Mouse (Mus musculus) intestine, embryonic 16.5 days (tissue): ENCODE results near the gene Nckipsd. TPM values are rescaled to one million over a fixed set of nuclear protein-coding genes. Genes with fewer than 3 reads are reported as not detected.

ENCODE experiments used
- ATAC-seq: fragments of 200-750 bp; cut with Nextera tagmentation; 2 replicates; pipeline ENCODE4 v1.8.0; 2017; ENCODE audit warnings: moderate TSS enrichment, moderate library complexity
- H3K27ac ChIP-seq: fragments of 300-500 bp; sonication (generic); 2 replicates; pipeline ENCODE4 v1.5.1; 2014; ENCODE audit warnings: mild to moderate bottlenecking, low read length
- H3K27me3 ChIP-seq: fragments of 300-500 bp; sonication (generic); replicated peaks from 2 replicates; pipeline ENCODE4 v1.6.1; 2014; ENCODE audit warnings: low read length, control low read depth, mixed read lengths; ENCODE audit not compliant: control insufficient read depth, insufficient read depth
- H3K36me3 ChIP-seq: fragments of 300-500 bp; sonication (generic); 2 replicates; pipeline ENCODE4 v1.6.1; 2014; ENCODE audit warnings: low read length, control low read depth; ENCODE audit not compliant: control insufficient read depth, insufficient read depth
- H3K4me1 ChIP-seq: fragments of 300-500 bp; sonication (generic); 2 replicates; pipeline ENCODE4 v1.6.1; 2014; ENCODE audit warnings: low read length, control low read depth, mixed read lengths; ENCODE audit not compliant: control insufficient read depth, insufficient read depth
- H3K4me2 ChIP-seq: fragments of 300-500 bp; sonication (generic); 2 replicates; pipeline ENCODE4 v1.6.1; 2014; ENCODE audit warnings: low read depth, low read length, control low read depth
- H3K4me3 ChIP-seq: fragments of 300-500 bp; sonication (generic); 2 replicates; pipeline ENCODE4 v1.5.1; 2014; ENCODE audit warnings: mild to moderate bottlenecking, low read length
- H3K9ac ChIP-seq: fragments of 300-500 bp; sonication (generic); 2 replicates; pipeline ENCODE4 v1.6.1; 2014; ENCODE audit warnings: low read depth, low read length
- H3K9me3 ChIP-seq: fragments of 300-500 bp; sonication (generic); 2 replicates; pipeline ENCODE4 v1.6.1; 2016; ENCODE audit warnings: low read length, control low read depth; ENCODE audit not compliant: control insufficient read depth
- WGBS: fragments of 180-500 bp; shearing (Covaris S2); extraction: QIAGEN DNeasy Blood & Tissue Kit; methylation state at CpG from one replicate; pipeline ENCODE4 v1.1.7; 2014; 5-methylcytosine and 5-hydroxymethylcytosine counted together
- polyA plus RNA-seq: library from polyadenylated mRNA; unstranded; fragments of >200 nt; fragmentation: Nextera tagmentation; extraction: Ambion mirVana; gene quantifications from 2 replicates; pipeline ENCODE4 v1.2.1, GENCODE M21; 2015

The Nckipsd gene
- polyA plus RNA-seq, 1 experiment from 2014 or later = 11.3 TPM

DNA sequence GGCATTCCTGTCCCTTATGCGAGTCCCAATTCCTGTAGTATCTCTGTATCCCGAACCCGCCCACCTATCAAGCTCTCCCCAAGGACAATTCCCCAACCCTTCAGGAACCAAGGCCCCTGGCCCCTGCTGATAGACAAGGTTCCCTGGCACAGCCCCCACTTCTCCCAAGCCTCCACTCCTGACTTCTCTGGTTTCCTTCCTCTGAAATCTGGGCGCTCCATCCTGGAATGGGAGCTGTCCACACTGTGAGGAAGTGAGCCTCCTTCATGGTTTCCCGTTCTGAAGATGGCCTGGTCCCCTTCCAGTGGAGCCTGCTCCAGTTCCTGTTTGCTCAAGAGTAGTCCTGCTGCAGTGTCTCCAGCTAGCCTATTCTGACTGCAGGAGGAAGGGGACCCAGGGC lies 1.0 kb downstream of the Nckipsd start:
- no peaks in the 10 kb centered on the region for H3K9me3 ChIP-seq
- H3K4me2 ChIP-seq = peak overlapping the region; percentile 92
- H3K27me3 ChIP-seq = no peaks in the 10 kb centered on the region
- H3K9ac ChIP-seq = peak overlapping the region; percentile 88; the same call in 1 of the 2 replicates
- H3K27ac ChIP-seq = peak overlapping the region; percentile 23; the same call in 1 of the 2 replicates
- ATAC-seq = no peak
- H3K36me3 ChIP-seq = peaks cover 14% of the 10 kb centered on the region
- H3K4me3 ChIP-seq = peak overlapping the region; percentile 83
- 57% methylated on average over 5 of the region's 5 CpGs for WGBS
- H3K4me1 ChIP-seq = peaks cover 15% of the 10 kb centered on the region

DNA sequence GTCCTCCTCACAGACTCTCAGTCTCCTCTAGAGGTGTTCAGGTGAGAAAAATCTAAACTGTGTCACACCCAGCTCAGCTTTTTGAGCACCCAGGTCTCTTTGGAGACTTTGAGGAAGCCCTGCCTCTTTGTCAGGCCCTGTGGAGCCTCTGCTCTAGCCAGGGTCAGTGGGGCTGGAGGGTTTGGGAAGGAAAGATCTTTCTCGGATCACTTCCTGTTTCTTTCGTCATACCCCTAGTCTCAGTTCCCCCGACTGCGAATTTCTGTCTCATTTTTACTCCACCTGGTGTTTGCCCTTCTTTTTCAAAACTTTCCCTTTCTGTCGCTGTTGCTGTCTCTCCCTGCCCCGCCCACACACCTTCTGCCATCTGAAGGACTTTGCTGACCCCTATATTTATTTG lies 1.6 kb downstream of the Nckipsd start:
- Histone ChIP-seq H3K36me3 (peaks cover 9% of the 10 kb centered on the region), H3K4me1 (peaks cover 15% of the 10 kb centered on the region), H3K9ac (no peak overlapping the region), H3K4me3 (no peak overlapping the region), H3K9me3 (no peaks in the 10 kb centered on the region), H3K27me3 (no peaks in the 10 kb centered on the region), H3K27ac (peak overlapping the region; percentile 23; the same call in 1 of the 2 replicates), H3K4me2 (0 out of 2 replicates have a peak overlapping the region, but pooled peaks have one; percentile 92)
- WGBS = 71% methylated on average over 6 of the region's 6 CpGs
- no peak for ATAC-seq

DNA sequence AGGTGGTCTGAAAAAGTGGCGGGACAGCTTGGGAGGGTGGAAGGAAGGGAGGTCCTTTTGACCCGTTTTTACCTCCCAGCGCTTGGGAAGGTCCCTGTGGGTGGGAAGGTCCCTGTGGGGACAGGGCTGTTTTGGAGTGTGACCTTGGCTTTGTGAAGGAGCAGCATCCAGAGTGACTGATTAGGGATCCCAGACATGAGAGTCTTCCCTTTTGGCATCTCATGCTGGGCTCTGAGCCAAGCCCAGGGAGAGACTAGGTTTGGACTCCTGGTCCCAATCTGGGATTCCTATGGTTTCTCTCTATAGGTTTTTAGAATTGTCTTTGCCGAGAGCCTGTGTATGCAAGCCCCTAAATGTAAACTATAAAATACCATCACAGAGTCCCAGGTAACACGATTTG lies 2.3 kb downstream of the Nckipsd start:
- Histone ChIP-seq H3K27ac (no peak overlapping the region), H3K4me1 (peaks cover 15% of the 10 kb centered on the region), H3K27me3 (no peaks in the 10 kb centered on the region), H3K9ac (no peak overlapping the region), H3K4me2 (no peak overlapping the region), H3K36me3 (0 out of 2 replicates have a peak, but pooled peaks cover 7% of the 10 kb centered on the region), H3K9me3 (no peaks in the 10 kb centered on the region), H3K4me3 (no peak overlapping the region)
- ATAC-seq = no peak
- WGBS = 86% methylated on average over 5 of the region's 5 CpGs

DNA sequence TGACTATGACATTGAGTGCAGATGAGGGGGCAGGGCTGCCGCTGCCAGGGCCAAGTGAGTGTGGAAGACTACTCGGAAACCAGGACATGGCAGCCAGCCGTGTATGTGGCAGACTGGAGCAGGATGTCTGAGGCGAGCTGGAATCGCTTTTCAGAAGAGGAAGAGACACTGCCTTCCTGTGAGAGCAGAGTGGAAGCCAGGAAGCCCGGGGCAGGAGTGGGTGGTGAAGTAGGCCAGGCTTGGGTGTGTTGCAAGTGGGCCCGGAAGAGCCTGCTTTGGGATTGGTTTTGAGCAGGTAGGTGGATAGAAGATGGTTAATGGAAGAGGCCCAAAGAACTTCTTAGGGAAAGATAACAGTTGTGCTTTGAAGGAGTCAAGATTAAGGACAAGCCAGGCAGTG lies 7.4 kb downstream of the Nckipsd start:
- Histone ChIP-seq H3K9ac (no peak overlapping the region), H3K27ac (no peak overlapping the region), H3K9me3 (no peaks in the 10 kb centered on the region), H3K4me3 (no peak overlapping the region), H3K4me2 (no peak overlapping the region), H3K4me1 (no peaks in the 10 kb centered on the region), H3K36me3 (peaks cover 7% of the 10 kb centered on the region; the same call in 1 of the 2 replicates), H3K27me3 (no peaks in the 10 kb centered on the region)
- ATAC-seq = no peak
- 85% methylated on average over 7 of the region's 7 CpGs for WGBS

DNA sequence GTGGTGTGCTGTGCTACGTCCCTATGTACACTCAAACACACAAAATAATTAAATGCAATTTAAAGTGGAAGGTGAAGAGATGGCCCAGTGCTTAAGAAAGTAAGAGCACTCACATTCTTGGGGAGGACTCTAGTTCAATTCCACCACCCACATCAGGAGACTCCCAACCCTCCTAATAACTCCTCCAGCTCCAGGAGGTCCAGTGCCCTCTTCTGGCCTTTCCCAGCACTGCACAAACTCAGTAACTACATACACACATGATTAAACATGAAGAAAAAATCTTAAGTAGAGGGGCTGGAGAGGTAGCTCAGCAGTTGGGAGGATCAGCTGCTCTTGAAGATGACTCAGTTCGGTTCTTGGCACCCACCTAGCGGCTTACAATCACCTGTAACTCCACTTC lies 11.3 kb downstream of the Nckipsd start:
- Histone ChIP-seq H3K27ac (no peak overlapping the region), H3K4me2 (no peak overlapping the region), H3K36me3 (peaks cover 4% of the 10 kb centered on the region; the same call in 1 of the 2 replicates), H3K27me3 (peaks cover 12% of the 10 kb centered on the region), H3K4me1 (no peaks in the 10 kb centered on the region), H3K4me3 (no peak overlapping the region), H3K9ac (no peak overlapping the region), H3K9me3 (no peaks in the 10 kb centered on the region)
- no peak for ATAC-seq
- whole genome bisulfite sequencing = 65% methylated on average over 3 of the region's 3 CpGs

DNA sequence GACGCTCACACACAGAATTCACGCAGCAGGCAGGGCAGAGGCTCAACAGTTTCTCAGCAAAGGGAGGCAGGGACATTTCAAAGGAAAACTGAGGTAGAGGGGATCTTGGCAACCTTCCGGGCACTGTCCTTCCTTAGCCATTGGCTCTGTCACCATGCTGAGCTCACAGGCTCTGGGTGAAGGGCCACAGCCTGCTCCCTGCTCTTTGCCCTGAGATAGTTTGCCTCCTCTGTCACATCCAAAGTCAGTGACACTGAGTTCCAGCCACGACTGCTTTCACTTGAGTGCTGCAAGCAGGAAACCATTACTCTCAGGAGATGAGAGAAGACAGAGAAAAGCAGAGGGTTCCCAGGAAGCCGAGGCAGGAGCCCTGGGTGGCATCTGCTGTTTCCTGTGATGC lies 11.9 kb downstream of the Nckipsd start:
- ATAC-seq = no peak
- Histone ChIP-seq H3K27me3 (peaks cover 18% of the 10 kb centered on the region), H3K9me3 (no peaks in the 10 kb centered on the region), H3K27ac (no peak overlapping the region), H3K4me3 (no peak overlapping the region), H3K9ac (no peak overlapping the region), H3K36me3 (peaks cover 4% of the 10 kb centered on the region; the same call in 1 of the 2 replicates), H3K4me2 (no peak overlapping the region), H3K4me1 (no peaks in the 10 kb centered on the region)
- 69% methylated on average over 5 of the region's 5 CpGs for WGBS

DNA sequence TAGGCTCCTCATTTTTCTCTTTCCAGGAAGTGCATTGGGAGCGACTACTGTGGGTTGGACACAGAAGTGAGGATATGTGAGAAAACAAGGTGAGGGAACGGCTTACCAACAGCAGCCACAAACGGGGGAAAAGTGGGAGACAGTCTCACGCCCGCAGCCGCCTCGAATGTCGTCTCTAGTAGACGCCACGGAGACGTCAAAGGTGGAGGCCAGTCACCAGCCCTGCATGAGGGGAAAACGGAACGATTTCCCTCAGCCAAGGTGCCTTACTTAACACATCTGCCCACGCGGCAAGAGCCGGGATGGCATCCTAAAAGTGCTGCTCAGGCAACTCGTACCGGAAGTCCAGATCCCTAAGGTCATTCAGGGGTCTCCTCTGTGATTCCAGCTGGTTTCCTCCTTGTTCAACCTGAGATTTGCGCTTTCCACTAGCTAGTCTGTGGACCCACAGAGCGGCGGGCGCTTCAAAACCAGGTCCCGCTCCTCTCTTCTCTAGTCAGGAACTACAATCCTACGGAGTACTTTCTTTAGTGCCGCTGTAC lies 16.0 kb downstream of the Nckipsd start:
- ATAC-seq = no peak
- H3K4me1 ChIP-seq = peaks cover 11% of the 10 kb centered on the region
- no peaks in the 10 kb centered on the region for H3K9me3 ChIP-seq
- no peak overlapping the region for H3K27ac ChIP-seq
- H3K4me2 ChIP-seq = no peak overlapping the region
- H3K9ac ChIP-seq = no peak overlapping the region
- H3K4me3 ChIP-seq = no peak overlapping the region
- no peaks in the 10 kb centered on the region for H3K36me3 ChIP-seq
- peaks cover 53% of the 10 kb centered on the region for H3K27me3 ChIP-seq
- WGBS = 5% methylated on average over 25 of the region's 25 CpGs

DNA sequence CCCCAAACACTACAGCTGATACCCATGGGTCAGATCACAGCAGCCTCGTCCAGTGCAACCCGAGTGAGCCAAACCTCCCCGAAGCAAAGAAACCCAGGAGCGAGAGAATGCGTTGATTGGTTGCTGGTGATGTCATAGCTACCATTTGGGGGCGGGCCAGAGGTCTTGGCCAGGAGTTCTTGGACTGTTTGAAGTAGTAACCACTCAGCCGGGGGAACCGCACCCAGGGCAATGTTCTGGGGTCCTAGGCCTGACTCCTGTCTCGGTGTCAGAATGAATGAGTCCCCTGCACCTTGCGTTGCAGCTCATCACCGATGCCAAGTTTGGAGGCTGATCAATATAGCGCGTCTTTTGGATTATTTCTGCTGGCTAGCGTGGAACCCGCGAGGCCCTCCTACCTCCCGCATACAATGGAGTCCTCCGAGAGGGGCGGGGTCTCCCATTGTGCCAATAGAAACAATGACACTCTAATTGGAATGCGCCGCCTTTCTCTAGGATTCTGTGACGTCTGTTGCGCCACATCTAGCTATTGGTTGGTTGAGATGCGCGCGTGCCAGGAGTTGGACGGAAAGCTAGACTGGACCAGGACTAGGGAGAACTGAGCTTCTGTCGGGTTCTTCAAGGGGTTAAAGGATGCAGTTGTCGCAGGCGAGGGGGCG lies 16.7 kb downstream of the Nckipsd start:
- WGBS = under 1% methylated on average over 31 of the region's 31 CpGs
- Histone ChIP-seq H3K4me2 (no peak overlapping the region), H3K4me1 (peaks cover 11% of the 10 kb centered on the region), H3K9me3 (no peaks in the 10 kb centered on the region), H3K27ac (no peak overlapping the region), H3K27me3 (peaks cover 58% of the 10 kb centered on the region), H3K4me3 (no peak overlapping the region), H3K36me3 (no peaks in the 10 kb centered on the region), H3K9ac (no peak overlapping the region)
- ATAC-seq = peak; percentile 32

DNA sequence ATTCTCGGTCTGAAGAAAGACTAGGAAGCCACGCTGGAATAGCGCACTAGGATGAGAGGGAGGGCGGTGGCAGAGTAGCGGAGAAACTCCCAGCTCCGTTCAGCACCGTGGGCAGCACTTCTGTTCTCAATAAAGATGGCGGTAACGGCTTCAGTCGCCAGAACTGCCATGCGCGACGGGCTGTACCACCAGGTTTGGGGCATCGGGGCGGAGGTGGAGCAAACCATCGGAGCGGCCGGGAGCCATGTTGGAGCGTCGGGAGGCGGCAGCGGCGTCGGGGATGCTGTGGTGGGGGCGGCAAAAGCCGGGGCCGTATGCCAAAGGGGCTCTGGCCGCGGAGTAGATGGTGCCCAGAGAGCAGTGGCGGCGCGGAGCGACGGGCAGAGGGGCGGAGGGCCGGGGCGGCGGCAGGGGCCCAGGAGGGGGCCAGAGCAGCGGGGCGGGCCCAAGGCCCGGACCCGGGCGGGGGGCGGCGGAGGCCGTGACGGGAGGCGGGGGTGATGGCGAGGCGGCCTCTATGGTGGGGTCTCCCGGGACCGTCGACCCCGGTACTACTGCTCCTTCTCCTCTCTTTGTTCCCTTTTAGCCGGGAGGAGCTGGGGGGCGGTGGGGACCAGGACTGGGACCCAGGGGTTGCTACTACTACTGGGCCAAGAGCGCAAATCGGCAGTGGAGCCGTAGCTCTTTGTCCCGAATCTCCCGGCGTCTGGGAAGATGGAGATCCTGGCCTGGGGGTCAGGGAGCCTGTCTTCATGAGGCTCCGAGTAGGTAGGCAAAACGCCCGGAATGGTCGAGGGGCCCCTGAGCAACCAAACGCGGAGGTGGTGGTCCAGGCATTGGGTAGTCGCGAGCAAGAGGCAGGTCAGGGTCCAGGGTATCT lies 17.9 kb downstream of the Nckipsd start, which contains the start of gene Celsr3:
Gene Celsr3, plus strand, starts transcription at position 501 of the 880 bp plus-strand sequence.
- 0 out of 2 replicates have a peak within 1 kb of the TSS, but pooled peaks have one; percentile 18 for H3K9ac ChIP-seq
- WGBS = 2% methylated on average over 69 of the region's 70 CpGs
- peak; percentile 19; the same call in 1 of the 2 replicates for ATAC-seq
- H3K36me3 ChIP-seq = no peaks in the 10 kb centered on the region
- H3K27ac ChIP-seq = no peak within 1 kb of the TSS
- peak within 1 kb of the TSS; percentile 56 for H3K4me2 ChIP-seq
- H3K4me3 ChIP-seq = peak within 1 kb of the TSS; percentile 45
- H3K9me3 ChIP-seq = no peaks in the 10 kb centered on the region
- peaks cover 61% of the 10 kb centered on the region for H3K27me3 ChIP-seq
- peaks cover 11% of the 10 kb centered on the region for H3K4me1 ChIP-seq
